In genomic region chr4:26888514-26888913, GRCm38 (mm10) we compare ENCODE assay signal across 22 mouse cellular contexts.
DNase-seq lines count a peak whose midpoint lies in the region; ATAC-seq and TF ChIP-seq lines count a peak whose summit lies in the region.
"Had no signal": no experiment of that assay in that cellular context is flagged by ENCODE, and none has a peak within 500 bp of the region (broad histone marks: within the 10 kb centered on the region; RNA-seq: fewer than 3 reads in every experiment).

No protein-coding gene starts in this region.

- H3K4me2 ChIP-seq in lung, embryonic 14.5 days, result no peak overlapping the region
- H3K4me2 ChIP-seq in lung, embryonic 15.5 days, result no peak overlapping the region

- no peak for TF ChIP-seq POLR2A in brain, embryonic 14.5 days (IDR thresholded peaks at IDR 0.05; ENCODE audit: borderline replicate concordance, extremely low read depth, insufficient read depth, insufficient read length, poor library complexity, severe bottlenecking)

- H3K36me3 ChIP-seq in lung, embryonic 14.5 days (ENCODE audit: insufficient read depth), result no peaks in the 10 kb centered on the region
- H3K36me3 ChIP-seq in lung, embryonic 15.5 days, result no peaks in the 10 kb centered on the region
- H3K36me3 ChIP-seq: G1E had no signal

- 28% methylated on average over 2 of the region's 2 CpGs for WGBS in lung, embryonic 14.5 days
- WGBS in lung, embryonic 15.5 days, result 40% methylated on average over 2 of the region's 2 CpGs

- no peaks in the 10 kb centered on the region for H3K9me3 ChIP-seq in lung, embryonic 14.5 days (ENCODE audit: low read depth, low read length)
- H3K9me3 ChIP-seq in lung, embryonic 15.5 days, result no peaks in the 10 kb centered on the region
- H3K9me3 ChIP-seq: G1E had no signal

- peak; percentile 83 for ATAC-seq in lung, embryonic 14.5 days (ENCODE audit: insufficient read depth)
- peak; percentile 57; the same call in 1 of the 2 replicates for ATAC-seq in lung, embryonic 15.5 days (ENCODE audit: borderline replicate concordance, extremely low read depth, low FRiP score, low TSS enrichment)
- ATAC-seq: activated CD4-positive, CD25-positive, alpha-beta regulatory T cell, adult 4 months; CD4-positive, CD25-positive, alpha-beta regulatory T cell, adult 4 months; Patski had no signal

- peak; percentile 66 for DNase-seq in lung, embryonic 14.5 days
- no peak for DNase-seq in lung, postnatal 36 days
- DNase-seq in lung, postnatal 4 days, result no peak
- DNase-seq in brain, embryonic 14.5 days (ENCODE audit: low read depth), result peak; percentile 2
- DNase-seq in neural tube, embryonic 10.5 days (ENCODE audit: extremely low spot score, low spot score), result no peak
- DNase-seq: adrenal gland, adult 2 months; adrenal gland, adult 8-10 months; adrenal gland, postnatal 10 days; adrenal gland, postnatal 14 days; adrenal gland, postnatal 25 days; adrenal gland, postnatal 36 days; B cell, adult 2 months; cerebellum, adult 11 months; cerebellum, adult 11-12 months; cerebellum, adult 18-20 months; cerebellum, adult 2 months had no signal

- no peaks in the 10 kb centered on the region for H3K27me3 ChIP-seq in lung, embryonic 14.5 days (ENCODE audit: insufficient read depth, low read length)
- no peaks in the 10 kb centered on the region for H3K27me3 ChIP-seq in lung, embryonic 15.5 days
- H3K27me3 ChIP-seq: CH12.LX, Patski had no signal

- H3K4me3 ChIP-seq in lung, embryonic 14.5 days (ENCODE audit: low read depth, low read length), result no peak overlapping the region
- no peak overlapping the region for H3K4me3 ChIP-seq in lung, embryonic 15.5 days

- no peaks in the 10 kb centered on the region for H3K4me1 ChIP-seq in lung, embryonic 14.5 days (ENCODE audit: insufficient read depth)
- no peaks in the 10 kb centered on the region for H3K4me1 ChIP-seq in lung, embryonic 15.5 days

- H3K27ac ChIP-seq in lung, embryonic 14.5 days (ENCODE audit: low read depth), result no peak overlapping the region
- H3K27ac ChIP-seq in lung, embryonic 15.5 days, result no peak overlapping the region

- H3K9ac ChIP-seq in lung, embryonic 14.5 days, result no peak overlapping the region
- no peak overlapping the region for H3K9ac ChIP-seq in lung, embryonic 15.5 days

- TF ChIP-seq CTCF in lung, embryonic 14.5 days (IDR thresholded peaks at IDR 0.05; ENCODE audit: low read depth), result no peak
- no peak for TF ChIP-seq CTCF in brain, embryonic 14.5 days (IDR thresholded peaks at IDR 0.05; ENCODE audit: borderline replicate concordance, extremely low read depth, insufficient read depth, insufficient read length)

Comparison
In these comparisons a context has a peak if more than half of its experiments do, and no peak if none do; other contexts are left out.
1. DNase-seq: peak in lung, embryonic 14.5 days (single experiment) and brain, embryonic 14.5 days (single experiment); none in lung, postnatal 36 days (single experiment), lung, postnatal 4 days (0 of 2) and neural tube, embryonic 10.5 days (single experiment).